In genomic region chr5:52904671-52905070, GRCm38 (mm10) we compare ENCODE assay signal across 18 mouse cellular contexts.
DNase-seq lines count a peak whose midpoint lies in the region; ATAC-seq and TF ChIP-seq lines count a peak whose summit lies in the region.
"Had no signal": no experiment of that assay in that cellular context is flagged by ENCODE, and none has a peak within 500 bp of the region (broad histone marks: within the 10 kb centered on the region; RNA-seq: fewer than 3 reads in every experiment).

No protein-coding gene starts in this region.

- H3K9me3 ChIP-seq in hindbrain, embryonic 13.5 days: no peaks in the 10 kb centered on the region
- no peaks in the 10 kb centered on the region for H3K9me3 ChIP-seq in hindbrain, embryonic 12.5 days (replicated peaks)
- H3K9me3 ChIP-seq in midbrain, embryonic 14.5 days (ENCODE audit: control insufficient read depth, low read length): no peaks in the 10 kb centered on the region
- no peaks in the 10 kb centered on the region for H3K9me3 ChIP-seq in midbrain, embryonic 16.5 days (replicated peaks; ENCODE audit: control insufficient read depth, low read length, poor library complexity, severe bottlenecking)
- no peaks in the 10 kb centered on the region for H3K9me3 ChIP-seq in limb, embryonic 10.5 days (replicated peaks)
- no peaks in the 10 kb centered on the region for H3K9me3 ChIP-seq in liver, embryonic 12.5 days (replicated peaks)
- H3K9me3 ChIP-seq: embryonic facial prominence, embryonic 15.5 days; heart, embryonic 15.5 days; intestine, embryonic 15.5 days; limb, embryonic 15.5 days; midbrain, embryonic 10.5 days; neural tube, embryonic 12.5 days had no signal

- DNase-seq in midbrain, embryonic 14.5 days: peak; percentile 28
- peak; percentile 53 for DNase-seq in embryo, embryonic 9.5 days (ENCODE audit: extremely low spot score)
- peak; percentile 33 for DNase-seq in limb, embryonic 10.5 days (ENCODE audit: low spot score)
- DNase-seq in cerebellum, adult 2 months: no peak
- DNase-seq: cerebellum, adult 18-20 months; gastrocnemius, postnatal 25 days; lung, postnatal 10 days; thymus, postnatal 14 days had no signal

- no peak overlapping the region for H3K27ac ChIP-seq in hindbrain, embryonic 13.5 days
- H3K27ac ChIP-seq in hindbrain, embryonic 12.5 days: no peak overlapping the region
- no peak overlapping the region for H3K27ac ChIP-seq in midbrain, embryonic 14.5 days (replicated peaks; ENCODE audit: low read depth, low read length)
- H3K27ac ChIP-seq in midbrain, embryonic 16.5 days (ENCODE audit: low read length): no peak overlapping the region
- peak overlapping the region; percentile 71 for H3K27ac ChIP-seq in limb, embryonic 10.5 days
- no peak overlapping the region for H3K27ac ChIP-seq in liver, embryonic 12.5 days
- no peak overlapping the region for H3K27ac ChIP-seq in cerebellum, adult 2 months (ENCODE audit: insufficient read depth, low read length)
- H3K27ac ChIP-seq: embryonic facial prominence, embryonic 15.5 days; heart, embryonic 15.5 days; intestine, embryonic 15.5 days; limb, embryonic 15.5 days; midbrain, embryonic 10.5 days; neural tube, embryonic 12.5 days had no signal

- H3K9ac ChIP-seq in hindbrain, embryonic 13.5 days: no peak overlapping the region
- H3K9ac ChIP-seq in hindbrain, embryonic 12.5 days: no peak overlapping the region
- H3K9ac ChIP-seq in midbrain, embryonic 14.5 days (replicated peaks; ENCODE audit: low read length): no peak overlapping the region
- H3K9ac ChIP-seq in midbrain, embryonic 16.5 days (ENCODE audit: low read depth, low read length): no peak overlapping the region
- no peak overlapping the region for H3K9ac ChIP-seq in liver, embryonic 12.5 days
- H3K9ac ChIP-seq: embryonic facial prominence, embryonic 15.5 days; heart, embryonic 15.5 days; intestine, embryonic 15.5 days; limb, embryonic 15.5 days; neural tube, embryonic 12.5 days had no signal

- TF ChIP-seq CTCF in cerebellum, adult 2 months (IDR thresholded peaks at IDR 0.05; ENCODE audit: borderline replicate concordance, insufficient read depth, low read depth, low read length): no peak

- H3K36me3 ChIP-seq in hindbrain, embryonic 13.5 days: no peaks in the 10 kb centered on the region
- no peaks in the 10 kb centered on the region for H3K36me3 ChIP-seq in hindbrain, embryonic 12.5 days
- no peaks in the 10 kb centered on the region for H3K36me3 ChIP-seq in midbrain, embryonic 14.5 days (ENCODE audit: control insufficient read depth, insufficient read depth, low read length)
- H3K36me3 ChIP-seq in midbrain, embryonic 16.5 days (ENCODE audit: control insufficient read depth, insufficient read depth, low read length): no peaks in the 10 kb centered on the region
- H3K36me3 ChIP-seq in limb, embryonic 10.5 days: no peaks in the 10 kb centered on the region
- no peaks in the 10 kb centered on the region for H3K36me3 ChIP-seq in liver, embryonic 12.5 days
- H3K36me3 ChIP-seq: embryonic facial prominence, embryonic 15.5 days; heart, embryonic 15.5 days; intestine, embryonic 15.5 days; limb, embryonic 15.5 days; midbrain, embryonic 10.5 days; neural tube, embryonic 12.5 days had no signal

- ATAC-seq in hindbrain, embryonic 13.5 days (ENCODE audit: low FRiP score): 0 out of 2 replicates have a peak, but pooled peaks have one; percentile 17
- no peak for ATAC-seq in hindbrain, embryonic 12.5 days (ENCODE audit: low FRiP score)
- ATAC-seq in midbrain, embryonic 14.5 days (ENCODE audit: low FRiP score, low TSS enrichment): no peak
- ATAC-seq in midbrain, embryonic 16.5 days: no peak
- ATAC-seq in liver, embryonic 12.5 days: no peak
- ATAC-seq: intestine, embryonic 15.5 days had no signal

- 20% methylated on average over 6 of the region's 6 CpGs for WGBS in hindbrain, embryonic 13.5 days
- WGBS in hindbrain, embryonic 12.5 days: 21% methylated on average over 6 of the region's 6 CpGs
- WGBS in midbrain, embryonic 14.5 days: 46% methylated on average over 6 of the region's 6 CpGs
- WGBS in midbrain, embryonic 16.5 days: 37% methylated on average over 6 of the region's 6 CpGs
- WGBS in limb, embryonic 10.5 days: 16% methylated on average over 6 of the region's 6 CpGs
- 40% methylated on average over 6 of the region's 6 CpGs for WGBS in liver, embryonic 12.5 days (ENCODE audit: insufficient replicate concordance)
- WGBS in cerebellum, adult 2 months: 30% methylated on average over 6 of the region's 6 CpGs

- no peaks in the 10 kb centered on the region for H3K27me3 ChIP-seq in hindbrain, embryonic 13.5 days
- H3K27me3 ChIP-seq in hindbrain, embryonic 12.5 days: no peaks in the 10 kb centered on the region
- no peaks in the 10 kb centered on the region for H3K27me3 ChIP-seq in midbrain, embryonic 14.5 days (ENCODE audit: control insufficient read depth, insufficient read depth, low read length)
- H3K27me3 ChIP-seq in midbrain, embryonic 16.5 days (ENCODE audit: control insufficient read depth, insufficient read depth, low read depth, low read length): no peaks in the 10 kb centered on the region
- H3K27me3 ChIP-seq in limb, embryonic 10.5 days (ENCODE audit: low read depth, poor library complexity, severe bottlenecking): no peaks in the 10 kb centered on the region
- no peaks in the 10 kb centered on the region for H3K27me3 ChIP-seq in liver, embryonic 12.5 days (replicated peaks)
- no peaks in the 10 kb centered on the region for H3K27me3 ChIP-seq in cerebellum, adult 2 months (ENCODE audit: control insufficient read depth, insufficient read depth, low read length)
- H3K27me3 ChIP-seq: embryonic facial prominence, embryonic 15.5 days; heart, embryonic 15.5 days; intestine, embryonic 15.5 days; limb, embryonic 15.5 days; neural tube, embryonic 12.5 days had no signal

- TF ChIP-seq POLR2A in cerebellum, adult 2 months (IDR thresholded peaks at IDR 0.05; ENCODE audit: borderline replicate concordance, insufficient read depth, low read length): no peak

- H3K4me2 ChIP-seq in hindbrain, embryonic 13.5 days: no peak overlapping the region
- H3K4me2 ChIP-seq in hindbrain, embryonic 12.5 days (replicated peaks): no peak overlapping the region
- H3K4me2 ChIP-seq in midbrain, embryonic 14.5 days (ENCODE audit: low read length): no peak overlapping the region
- no peak overlapping the region for H3K4me2 ChIP-seq in midbrain, embryonic 16.5 days (ENCODE audit: low read length)
- H3K4me2 ChIP-seq in liver, embryonic 12.5 days: no peak overlapping the region
- H3K4me2 ChIP-seq: embryonic facial prominence, embryonic 15.5 days; heart, embryonic 15.5 days; intestine, embryonic 15.5 days; limb, embryonic 15.5 days; neural tube, embryonic 12.5 days had no signal

- H3K4me1 ChIP-seq in hindbrain, embryonic 13.5 days (replicated peaks): no peaks in the 10 kb centered on the region
- H3K4me1 ChIP-seq in hindbrain, embryonic 12.5 days: no peaks in the 10 kb centered on the region
- H3K4me1 ChIP-seq in midbrain, embryonic 14.5 days (ENCODE audit: control insufficient read depth, insufficient read depth, low read length): no peaks in the 10 kb centered on the region
- H3K4me1 ChIP-seq in midbrain, embryonic 16.5 days (ENCODE audit: control insufficient read depth, insufficient read depth, low read length): no peaks in the 10 kb centered on the region
- H3K4me1 ChIP-seq in limb, embryonic 10.5 days: peaks cover 13% of the 10 kb centered on the region
- H3K4me1 ChIP-seq in liver, embryonic 12.5 days: no peaks in the 10 kb centered on the region
- no peaks in the 10 kb centered on the region; the same call in 1 of the 2 replicates for H3K4me1 ChIP-seq in cerebellum, adult 2 months (ENCODE audit: control insufficient read depth, insufficient read depth, low read length)
- H3K4me1 ChIP-seq: heart, embryonic 15.5 days; intestine, embryonic 15.5 days; limb, embryonic 15.5 days; neural tube, embryonic 12.5 days had no signal

- H3K4me3 ChIP-seq in hindbrain, embryonic 13.5 days: no peak overlapping the region
- H3K4me3 ChIP-seq in hindbrain, embryonic 12.5 days: no peak overlapping the region
- H3K4me3 ChIP-seq in midbrain, embryonic 14.5 days (replicated peaks; ENCODE audit: low read depth, low read length): no peak overlapping the region
- no peak overlapping the region for H3K4me3 ChIP-seq in midbrain, embryonic 16.5 days (ENCODE audit: low read depth, low read length)
- H3K4me3 ChIP-seq in limb, embryonic 10.5 days: 0 out of 2 replicates have a peak overlapping the region, but pooled peaks have one; percentile 5
- no peak overlapping the region for H3K4me3 ChIP-seq in liver, embryonic 12.5 days
- no peak overlapping the region for H3K4me3 ChIP-seq in cerebellum, adult 2 months (replicated peaks; ENCODE audit: insufficient read depth, low read depth, low read length)
- H3K4me3 ChIP-seq: embryonic facial prominence, embryonic 15.5 days; heart, embryonic 15.5 days; intestine, embryonic 15.5 days; limb, embryonic 15.5 days; midbrain, embryonic 10.5 days; neural tube, embryonic 12.5 days had no signal

Comparison
In these comparisons a context has a peak if more than half of its experiments do, and no peak if none do; other contexts are left out.
1. DNase-seq: peak in midbrain, embryonic 14.5 days (single experiment), embryo, embryonic 9.5 days (single experiment) and limb, embryonic 10.5 days (single experiment); none in cerebellum, adult 2 months (0 of 2).